Mouse (Mus musculus): ENCODE results near the gene Fam193b. TPM values are rescaled to one million over a fixed set of nuclear protein-coding genes. Genes with fewer than 3 reads are reported as not detected.
A peak's percentile ranks its signal among the peaks of the same experiment; 100 is the strongest.

The Fam193b gene
- polyA plus RNA-seq, 1 experiment from 2014 or later: 8.7 TPM

- Histone ChIP-seq H3K36me3 (ENCODE audit: control insufficient read depth, insufficient read depth) (peaks cover 14% of the 10 kb centered on the region), H3K27me3 (ENCODE audit: control insufficient read depth, insufficient read depth, low read depth, low read length) (no peaks in the 10 kb centered on the region), H3K9me3 (replicated peaks; ENCODE audit: control insufficient read depth, low read length) (no peaks in the 10 kb centered on the region), H3K27ac (ENCODE audit: low read length) (peak overlapping the region; percentile 7; the same call in 1 of the 2 replicates), H3K4me3 (ENCODE audit: low read depth, low read length) (peak overlapping the region; percentile 94), H3K4me1 (ENCODE audit: control insufficient read depth, low read depth, low read length) (peaks cover 11% of the 10 kb centered on the region), H3K4me2 (ENCODE audit: low read depth, low read length) (peak overlapping the region; percentile 92), H3K9ac (ENCODE audit: low read depth, low read length) (peak overlapping the region; percentile 87)
- 5% methylated on average over 9 of the region's 9 CpGs for WGBS (ENCODE audit: insufficient replicate concordance)
- ATAC-seq (ENCODE audit: low read depth): no peak
Measured at GRCm38 (mm10) chr13:55600657-55601056, 29.7 kb upstream of the Fam193b start.

- Histone ChIP-seq H3K9ac (ENCODE audit: low read depth, low read length) (peak within 1 kb of the TSS; percentile 87), H3K27me3 (ENCODE audit: control insufficient read depth, insufficient read depth, low read depth, low read length) (no peaks in the 10 kb centered on the region), H3K36me3 (ENCODE audit: control insufficient read depth, insufficient read depth) (peaks cover 22% of the 10 kb centered on the region), H3K4me1 (ENCODE audit: control insufficient read depth, low read depth, low read length) (peaks cover 11% of the 10 kb centered on the region), H3K4me2 (ENCODE audit: low read depth, low read length) (peak within 1 kb of the TSS; percentile 92), H3K27ac (ENCODE audit: low read length) (peak within 1 kb of the TSS; percentile 56), H3K4me3 (ENCODE audit: low read depth, low read length) (peak within 1 kb of the TSS; percentile 94), H3K9me3 (replicated peaks; ENCODE audit: control insufficient read depth, low read length) (no peaks in the 10 kb centered on the region)
- peak; percentile 92 for ATAC-seq (ENCODE audit: low read depth)
- WGBS (ENCODE audit: insufficient replicate concordance): 6% methylated on average over 51 of the region's 51 CpGs
Measured at GRCm38 (mm10) chr13:55599566-55600540, 28.9 kb upstream of the Fam193b start, which contains the start of gene B4galt7. Gene B4galt7 (plus strand): TSS chr13:55599896.

GRCm38 (mm10) chr13:55596802-55597201 is 25.9 kb upstream of the Fam193b start:
- Histone ChIP-seq H3K36me3 (ENCODE audit: control insufficient read depth, insufficient read depth) (peaks cover 27% of the 10 kb centered on the region), H3K27me3 (ENCODE audit: control insufficient read depth, insufficient read depth, low read depth, low read length) (no peaks in the 10 kb centered on the region), H3K4me1 (ENCODE audit: control insufficient read depth, low read depth, low read length) (peaks cover 22% of the 10 kb centered on the region), H3K27ac (ENCODE audit: low read length) (no peak overlapping the region), H3K9ac (ENCODE audit: low read depth, low read length) (no peak overlapping the region), H3K9me3 (replicated peaks; ENCODE audit: control insufficient read depth, low read length) (no peaks in the 10 kb centered on the region), H3K4me2 (ENCODE audit: low read depth, low read length) (no peak overlapping the region), H3K4me3 (ENCODE audit: low read depth, low read length) (no peak overlapping the region)
- ATAC-seq (ENCODE audit: low read depth): no peak
- WGBS (ENCODE audit: insufficient replicate concordance): 84% methylated on average over 12 of the region's 12 CpGs

- no peaks in the 10 kb centered on the region for H3K9me3 ChIP-seq (replicated peaks; ENCODE audit: control insufficient read depth, low read length)
- no peak overlapping the region for H3K4me2 ChIP-seq (ENCODE audit: low read depth, low read length)
- 87% methylated on average over 12 of the region's 12 CpGs for WGBS (ENCODE audit: insufficient replicate concordance)
- peaks cover 27% of the 10 kb centered on the region for H3K36me3 ChIP-seq (ENCODE audit: control insufficient read depth, insufficient read depth)
- no peak overlapping the region for H3K4me3 ChIP-seq (ENCODE audit: low read depth, low read length)
- H3K27me3 ChIP-seq (ENCODE audit: control insufficient read depth, insufficient read depth, low read depth, low read length): no peaks in the 10 kb centered on the region
- H3K4me1 ChIP-seq (ENCODE audit: control insufficient read depth, low read depth, low read length): peaks cover 16% of the 10 kb centered on the region
- H3K9ac ChIP-seq (ENCODE audit: low read depth, low read length): no peak overlapping the region
- ATAC-seq (ENCODE audit: low read depth): no peak
- no peak overlapping the region for H3K27ac ChIP-seq (ENCODE audit: low read length)
Measured at GRCm38 (mm10) chr13:55595375-55595774, 24.5 kb upstream of the Fam193b start.

GRCm38 (mm10) chr13:55593254-55593747 is 22.4 kb upstream of the Fam193b start:
- under 1% methylated on average over 31 of the region's 31 CpGs for WGBS (ENCODE audit: insufficient replicate concordance)
- Histone ChIP-seq H3K27me3 (ENCODE audit: control insufficient read depth, insufficient read depth, low read depth, low read length) (no peaks in the 10 kb centered on the region), H3K36me3 (ENCODE audit: control insufficient read depth, insufficient read depth) (peaks cover 27% of the 10 kb centered on the region), H3K4me3 (ENCODE audit: low read depth, low read length) (peak overlapping the region; percentile 95), H3K27ac (ENCODE audit: low read length) (peak overlapping the region; percentile 48), H3K9me3 (replicated peaks; ENCODE audit: control insufficient read depth, low read length) (no peaks in the 10 kb centered on the region), H3K4me2 (ENCODE audit: low read depth, low read length) (peak overlapping the region; percentile 76), H3K4me1 (ENCODE audit: control insufficient read depth, low read depth, low read length) (peaks cover 11% of the 10 kb centered on the region), H3K9ac (ENCODE audit: low read depth, low read length) (peak overlapping the region; percentile 90)
- peak; percentile 37 for ATAC-seq (ENCODE audit: low read depth)

- ATAC-seq (ENCODE audit: low read depth): peak; percentile 98
- peaks cover 11% of the 10 kb centered on the region for H3K4me1 ChIP-seq (ENCODE audit: control insufficient read depth, low read depth, low read length)
- WGBS (ENCODE audit: insufficient replicate concordance): 3% methylated on average over 29 of the region's 29 CpGs
Measured at GRCm38 (mm10) chr13:55592512-55593253, 21.8 kb upstream of the Fam193b start.

GRCm38 (mm10) chr13:55591961-55592490 is 21.1 kb upstream of the Fam193b start:
- Histone ChIP-seq H3K4me1 (ENCODE audit: control insufficient read depth, low read depth, low read length) (peaks cover 11% of the 10 kb centered on the region), H3K9me3 (replicated peaks; ENCODE audit: control insufficient read depth, low read length) (no peaks in the 10 kb centered on the region), H3K36me3 (ENCODE audit: control insufficient read depth, insufficient read depth) (peaks cover 24% of the 10 kb centered on the region), H3K27me3 (ENCODE audit: control insufficient read depth, insufficient read depth, low read depth, low read length) (no peaks in the 10 kb centered on the region), H3K9ac (ENCODE audit: low read depth, low read length) (no peak overlapping the region), H3K4me3 (ENCODE audit: low read depth, low read length) (no peak overlapping the region), H3K4me2 (ENCODE audit: low read depth, low read length) (no peak overlapping the region), H3K27ac (ENCODE audit: low read length) (no peak overlapping the region)
- 77% methylated on average over 4 of the region's 4 CpGs for WGBS (ENCODE audit: insufficient replicate concordance)
- no peak for ATAC-seq (ENCODE audit: low read depth)

More at GRCm38 (mm10) chr13:55592512-55593253, 21.8 kb upstream of the Fam193b start:
- peak overlapping the region; percentile 48 for H3K27ac ChIP-seq (ENCODE audit: low read length)
- H3K9ac ChIP-seq (ENCODE audit: low read depth, low read length): peak overlapping the region; percentile 90
- H3K9me3 ChIP-seq (replicated peaks; ENCODE audit: control insufficient read depth, low read length): no peaks in the 10 kb centered on the region
- H3K4me3 ChIP-seq (ENCODE audit: low read depth, low read length): peak overlapping the region; percentile 95
- H3K4me2 ChIP-seq (ENCODE audit: low read depth, low read length): peak overlapping the region; percentile 76
- no peaks in the 10 kb centered on the region for H3K27me3 ChIP-seq (ENCODE audit: control insufficient read depth, insufficient read depth, low read depth, low read length)
- H3K36me3 ChIP-seq (ENCODE audit: control insufficient read depth, insufficient read depth): peaks cover 25% of the 10 kb centered on the region

- no peak overlapping the region for H3K4me3 ChIP-seq (ENCODE audit: low read depth, low read length)
- H3K4me2 ChIP-seq (ENCODE audit: low read depth, low read length): no peak overlapping the region
- H3K27me3 ChIP-seq (ENCODE audit: control insufficient read depth, insufficient read depth, low read depth, low read length): no peaks in the 10 kb centered on the region
- H3K36me3 ChIP-seq (ENCODE audit: control insufficient read depth, insufficient read depth): no peaks in the 10 kb centered on the region
- no peak overlapping the region for H3K9ac ChIP-seq (ENCODE audit: low read depth, low read length)
- ATAC-seq (ENCODE audit: low read depth): no peak
- WGBS (ENCODE audit: insufficient replicate concordance): 67% methylated on average over 4 of the region's 4 CpGs
- H3K4me1 ChIP-seq (ENCODE audit: control insufficient read depth, low read depth, low read length): no peaks in the 10 kb centered on the region
- no peak overlapping the region for H3K27ac ChIP-seq (ENCODE audit: low read length)
- no peaks in the 10 kb centered on the region for H3K9me3 ChIP-seq (replicated peaks; ENCODE audit: control insufficient read depth, low read length)
Measured at GRCm38 (mm10) chr13:55578086-55578485, 7.2 kb upstream of the Fam193b start.
